Mouse (Mus musculus): ENCODE data around the gene Cyp2r1.
"Not testable (repeated sequence)": the region's sequence is repeated elsewhere in the genome, so short reads cannot be mapped to it uniquely, and the experiment has no call there.

The Cyp2r1 gene

DNA sequence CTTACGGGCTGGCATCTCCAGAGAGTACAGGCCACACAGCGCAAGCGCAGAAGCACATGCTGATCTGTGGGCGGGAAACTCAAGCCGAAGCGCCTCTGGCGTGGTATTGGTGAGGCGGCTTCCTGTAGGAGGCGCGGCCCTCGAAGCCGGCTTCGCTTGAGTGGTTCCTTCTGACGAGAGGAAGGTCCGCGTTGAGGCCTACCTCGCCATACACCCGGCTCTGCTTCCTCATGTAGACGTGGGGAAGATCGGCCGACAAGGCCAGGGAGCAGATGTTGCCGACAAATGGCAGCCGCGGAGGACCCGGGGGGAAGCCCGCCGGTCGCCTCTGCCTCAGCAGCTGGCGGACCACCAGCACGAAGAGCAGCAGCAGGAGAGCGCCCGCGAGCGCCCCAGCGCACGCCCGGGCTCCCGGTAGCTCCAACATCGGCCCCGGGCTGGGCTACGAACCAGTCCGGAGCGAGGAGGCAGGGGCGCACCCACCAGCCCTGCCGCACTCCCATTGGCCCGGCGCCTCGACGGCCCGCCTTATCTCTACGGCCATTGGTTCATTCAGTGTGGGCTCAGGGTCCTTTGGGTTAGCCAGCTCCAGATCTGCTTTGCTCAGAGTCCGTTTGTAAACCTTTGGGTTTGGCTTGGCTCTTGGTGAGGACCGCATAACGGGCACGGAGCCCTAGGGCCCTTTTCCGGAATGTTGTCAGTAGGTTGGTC lies at the start of gene Cyp2r1:
TSS of gene Cyp2r1 (minus strand) at position 442 of the 711 bp plus-strand sequence.
- peak; percentile 88 to 89 for DNase-seq (ENCODE audit: low read depth in 2 of 2, low spot score in 2 of 2)

- not testable (repeated sequence) for DNase-seq (ENCODE audit: low read depth in 2 of 2, low spot score in 2 of 2)
Observed at GRCm38 (mm10) chr7:114594391-114594790, 31.6 kb upstream of the Cyp2r1 start.

- no peak for DNase-seq (ENCODE audit: low read depth in 2 of 2, low spot score in 2 of 2)
Observed at GRCm38 (mm10) chr7:114582441-114582840, 19.7 kb upstream of the Cyp2r1 start.

GRCm38 (mm10) chr7:114581200-114581599 lies 18.4 kb upstream of the Cyp2r1 start:
- no peak for DNase-seq (ENCODE audit: low read depth in 2 of 2, low spot score in 2 of 2)

DNA sequence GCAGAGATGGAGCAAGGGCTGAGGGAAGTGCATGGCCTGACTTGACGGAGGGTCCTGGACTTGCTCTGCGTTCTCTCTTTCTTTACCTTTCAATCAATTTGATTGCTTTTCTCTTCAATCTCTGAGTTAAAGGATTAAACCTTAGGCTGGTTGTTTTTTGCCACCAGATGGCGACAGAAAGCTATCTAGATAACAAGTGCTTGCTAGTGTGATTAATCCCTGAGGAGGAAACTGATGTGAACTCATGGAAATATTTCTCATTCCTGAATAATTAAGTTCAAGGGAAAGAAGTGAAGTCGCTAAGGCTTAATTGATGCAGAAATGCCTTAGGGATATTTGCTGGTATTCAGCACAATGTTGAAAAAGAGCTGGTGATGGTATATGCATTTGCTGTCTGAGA lies 17.7 kb upstream of the Cyp2r1 start:
- DNase-seq (ENCODE audit: low read depth in 2 of 2, low spot score in 2 of 2), result peak in 1 of 2 experiments; percentile 40

DNA sequence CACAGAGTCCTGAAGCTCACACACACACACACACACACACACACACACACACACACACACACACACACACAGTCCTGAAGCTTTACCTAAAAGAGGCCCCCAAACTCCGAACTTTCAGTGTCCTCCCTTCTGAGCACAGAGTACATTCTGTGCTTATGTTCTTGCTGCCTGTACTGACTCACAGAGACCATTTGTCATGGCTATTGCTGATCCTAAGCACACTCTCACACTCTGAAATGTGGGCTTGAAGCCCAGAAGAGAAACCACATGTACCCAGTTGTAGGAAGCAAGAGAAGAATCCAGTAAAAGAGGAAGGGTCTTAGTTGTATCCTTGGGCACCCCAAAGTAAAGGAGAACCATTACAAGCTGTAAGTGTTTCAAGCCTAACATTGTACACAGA lies 14.9 kb upstream of the Cyp2r1 start:
- DNase-seq (ENCODE audit: low read depth in 2 of 2, low spot score in 2 of 2), result no peak

DNA sequence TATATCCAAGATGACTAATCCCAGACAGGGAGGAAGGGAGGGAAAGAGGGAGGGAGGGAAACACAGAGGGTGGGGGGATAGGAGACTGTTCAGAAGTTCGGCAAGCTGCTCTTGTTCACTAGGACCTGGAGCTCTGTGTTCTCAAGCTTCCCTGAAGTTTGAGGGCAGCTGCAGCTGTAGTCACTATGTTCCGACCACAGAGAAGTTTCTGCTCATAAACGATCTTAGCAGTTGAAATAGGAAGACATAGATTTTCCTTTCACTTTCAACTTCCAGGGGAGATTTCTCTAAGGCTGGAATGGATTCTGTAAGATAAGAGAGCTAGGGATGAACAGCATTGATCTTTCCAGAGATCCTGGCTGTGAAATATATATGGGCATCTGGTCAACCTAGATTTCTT lies 14.2 kb upstream of the Cyp2r1 start:
- no peak for DNase-seq (ENCODE audit: low read depth in 2 of 2, low spot score in 2 of 2)

DNA sequence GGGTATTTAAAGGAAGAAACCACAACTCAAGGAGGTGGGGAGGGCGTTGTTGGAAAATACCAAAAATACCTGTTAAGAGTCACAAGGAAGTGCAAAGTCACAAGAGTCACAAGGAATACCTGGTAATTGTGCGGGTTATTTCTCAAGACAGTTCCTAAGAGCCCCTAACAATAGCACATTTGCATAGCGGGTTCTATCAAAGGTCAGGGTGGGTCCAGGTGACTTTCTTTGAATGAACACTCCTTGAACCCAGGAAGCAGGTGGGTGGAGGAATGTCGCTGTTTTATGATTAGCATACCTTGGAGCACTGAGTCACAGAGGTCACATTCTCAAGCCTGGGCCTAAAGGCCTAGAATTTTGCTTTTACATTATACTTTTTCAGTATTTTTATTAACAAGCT lies 11.1 kb upstream of the Cyp2r1 start:
- not testable (repeated sequence) for DNase-seq (ENCODE audit: low read depth in 2 of 2, low spot score in 2 of 2)

DNA sequence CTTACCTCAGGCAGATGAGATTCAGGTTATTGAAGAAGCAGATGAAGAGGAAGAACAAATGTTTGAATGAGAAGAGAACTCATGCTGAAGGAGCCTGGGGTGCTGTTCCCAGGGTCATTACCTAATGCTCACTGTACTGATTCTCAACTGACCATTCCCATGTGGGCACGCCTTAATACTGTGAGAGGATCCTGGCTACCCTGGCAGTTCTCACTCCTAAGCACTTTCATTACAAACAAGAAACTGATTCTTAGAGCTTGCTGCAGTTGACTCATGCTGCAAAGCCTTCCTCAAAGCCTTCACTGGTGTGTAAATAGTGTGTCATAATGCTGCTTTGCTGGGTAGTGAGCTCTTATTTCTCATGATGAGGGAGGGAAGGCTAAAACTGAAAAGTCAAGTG lies 26.6 kb downstream of the Cyp2r1 start:
- no peak for DNase-seq (ENCODE audit: low read depth in 2 of 2, low spot score in 2 of 2)

DNA sequence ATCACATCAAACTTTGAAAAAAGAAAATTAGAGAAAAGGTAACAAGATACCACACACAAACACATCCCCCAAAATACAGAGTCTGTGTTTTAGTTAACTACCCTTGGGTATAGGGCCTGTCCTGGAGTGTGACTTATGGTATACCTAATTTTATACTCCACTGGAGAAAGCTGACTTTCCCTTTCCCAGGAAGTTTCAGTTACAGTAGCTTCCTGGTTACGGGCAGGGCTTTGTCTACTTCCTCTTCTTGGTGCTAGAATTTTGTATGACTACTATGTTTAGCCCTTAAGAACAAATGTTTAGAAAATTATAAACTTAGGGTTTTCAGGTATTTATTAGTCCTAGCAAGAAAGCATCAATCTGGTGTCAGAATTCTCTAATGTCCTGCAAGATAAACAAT lies 36.5 kb downstream of the Cyp2r1 start:
- no peak for DNase-seq (ENCODE audit: low read depth in 2 of 2, low spot score in 2 of 2)

- DNase-seq (ENCODE audit: low read depth in 2 of 2, low spot score in 2 of 2), result no peak
Observed at GRCm38 (mm10) chr7:114520122-114520521, 42.6 kb downstream of the Cyp2r1 start.

GRCm38 (mm10) chr7:114508879-114509278 lies 53.9 kb downstream of the Cyp2r1 start:
- DNase-seq (ENCODE audit: low read depth in 2 of 2, low spot score in 2 of 2), result no peak
